Mouse (Mus musculus): Measurements from ENCODE around the gene Aven.

DNA sequence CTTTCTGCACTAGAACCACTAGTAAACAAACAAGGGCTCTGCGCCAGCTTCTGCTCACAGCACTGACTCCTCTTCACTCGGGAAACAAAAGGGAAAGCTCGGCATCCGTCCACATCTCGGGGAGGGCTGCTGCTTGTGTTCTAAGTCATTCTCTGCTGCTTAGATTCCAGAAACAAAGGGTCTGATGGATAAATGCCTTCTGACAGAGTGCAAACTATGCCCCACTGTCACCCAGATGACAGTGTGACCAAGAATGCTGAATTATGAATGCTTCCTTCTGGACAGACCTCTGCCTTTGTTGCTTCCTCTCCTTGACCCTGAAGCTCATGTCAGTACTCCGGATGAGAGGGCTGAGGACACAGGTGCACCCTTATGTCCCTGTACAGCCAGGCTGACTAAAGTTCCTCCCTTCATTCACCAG is 98.7 kb downstream of the Aven start:
- TF ChIP-seq GATA1 (IDR thresholded peaks at IDR 0.05; ENCODE audit: low read length) (no peak), TAL1 (IDR thresholded peaks at IDR 0.05; ENCODE audit: low read length) (no peak)
